Mouse (Mus musculus) embryonic facial prominence, embryonic 12.5 days (tissue): ENCODE data around the gene Itga3. TPM values are rescaled to one million over a fixed set of nuclear protein-coding genes. Genes with fewer than 3 reads are reported as not detected.
A peak's percentile ranks its signal among the peaks of the same experiment; 100 is the strongest.

Source experiments
- ATAC-seq: fragments of 200-750 bp; cut with Nextera tagmentation; 2 replicates; pipeline ENCODE4 v1.8.0; 2017; ENCODE audit not compliant: insufficient number of reproducible peaks, insufficient read depth, low FRiP score, low TSS enrichment
- H3K27ac ChIP-seq: fragments of 300-500 bp; sonication (generic); 2 replicates; pipeline ENCODE4 v1.5.1; 2016; ENCODE audit warnings: mild to moderate bottlenecking
- H3K27me3 ChIP-seq: fragments of 300-500 bp; sonication (generic); 2 replicates; pipeline ENCODE4 v1.6.1; 2016; ENCODE audit warnings: mild to moderate bottlenecking, moderate library complexity
- H3K36me3 ChIP-seq: fragments of 300-500 bp; sonication (generic); 2 replicates; pipeline ENCODE4 v1.6.1; 2016; ENCODE audit warnings: mild to moderate bottlenecking
- H3K4me1 ChIP-seq: fragments of 300-500 bp; sonication (generic); 2 replicates; pipeline ENCODE4 v1.6.1; 2016
- H3K4me2 ChIP-seq: fragments of 300-500 bp; sonication (generic); replicated peaks from 2 replicates; pipeline ENCODE4 v1.6.1; 2016; ENCODE audit warnings: mild to moderate bottlenecking, moderate library complexity
- H3K4me3 ChIP-seq: fragments of 300-500 bp; sonication (generic); 2 replicates; pipeline ENCODE4 v1.5.1; 2016; ENCODE audit warnings: mild to moderate bottlenecking
- H3K9ac ChIP-seq: fragments of 300-500 bp; sonication (generic); 2 replicates; pipeline ENCODE4 v1.6.1; 2016; ENCODE audit warnings: mild to moderate bottlenecking, moderate library complexity
- H3K9me3 ChIP-seq: fragments of 300-500 bp; sonication (generic); 2 replicates; pipeline ENCODE4 v1.6.1; 2016; ENCODE audit warnings: mild to moderate bottlenecking, moderate library complexity
- WGBS: fragments of 180-500 bp; shearing (Covaris S2); methylation state at CpG from one replicate; pipeline ENCODE4 v1.1.7; 2016; 5-methylcytosine and 5-hydroxymethylcytosine counted together
- polyA plus RNA-seq: library from polyadenylated mRNA; unstranded; fragments of >200 nt; fragmentation: Nextera tagmentation; extraction: Ambion mirVana; gene quantifications from 2 replicates; pipeline ENCODE4 v1.2.1, GENCODE M21; 2016

The Itga3 gene
- polyA plus RNA-seq, 1 experiment from 2014 or later, result 10.5 TPM

DNA sequence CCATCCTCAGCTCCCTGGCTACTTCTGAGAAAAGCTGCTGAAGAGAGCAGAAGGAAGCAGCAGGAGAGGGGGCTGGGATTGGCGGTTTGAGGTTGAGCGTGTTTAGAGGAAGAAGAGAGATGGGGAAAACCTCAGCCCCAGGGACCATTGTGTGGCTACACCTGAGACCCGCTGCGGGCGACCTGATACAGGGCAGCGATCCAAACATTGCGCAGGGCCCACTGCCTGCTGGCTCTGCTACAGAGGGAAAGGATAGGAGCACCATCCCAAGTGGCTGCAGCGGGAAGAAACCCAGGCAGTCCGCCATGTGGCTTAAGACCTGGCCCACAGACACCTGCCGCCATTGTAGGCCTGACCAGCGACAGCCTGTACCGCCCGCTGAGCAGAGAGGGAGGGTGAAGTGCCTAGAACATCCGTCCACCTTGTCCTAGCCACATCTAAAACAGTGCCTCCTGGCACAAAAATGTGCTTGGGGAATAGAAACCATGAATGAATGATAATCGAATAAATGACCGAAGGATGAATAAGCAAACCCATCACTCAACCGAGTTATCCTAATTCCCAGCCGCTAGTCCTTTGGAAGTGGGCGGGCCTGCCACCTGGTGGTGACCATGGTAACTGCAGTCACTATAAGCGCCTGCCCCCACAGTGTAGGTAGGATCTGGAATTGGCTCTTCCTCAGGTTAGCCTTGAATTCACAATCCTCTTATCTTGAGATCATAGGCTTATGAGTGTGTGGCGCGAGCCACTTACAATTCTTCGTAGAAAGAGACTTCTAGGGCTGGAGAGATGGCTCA, 30.0 kb upstream of the Itga3 start:
- H3K27me3 ChIP-seq, result peaks cover 6% of the 10 kb centered on the region; the same call in 1 of the 2 replicates
- no peaks in the 10 kb centered on the region for H3K9me3 ChIP-seq
- H3K4me2 ChIP-seq, result no peak overlapping the region
- H3K4me1 ChIP-seq, result peaks cover 15% of the 10 kb centered on the region
- no peaks in the 10 kb centered on the region for H3K36me3 ChIP-seq
- no peak overlapping the region for H3K27ac ChIP-seq
- H3K4me3 ChIP-seq, result no peak overlapping the region
- no peak overlapping the region for H3K9ac ChIP-seq
- ATAC-seq, result no peak
- WGBS, result 33% methylated on average over 23 of the region's 23 CpGs

DNA sequence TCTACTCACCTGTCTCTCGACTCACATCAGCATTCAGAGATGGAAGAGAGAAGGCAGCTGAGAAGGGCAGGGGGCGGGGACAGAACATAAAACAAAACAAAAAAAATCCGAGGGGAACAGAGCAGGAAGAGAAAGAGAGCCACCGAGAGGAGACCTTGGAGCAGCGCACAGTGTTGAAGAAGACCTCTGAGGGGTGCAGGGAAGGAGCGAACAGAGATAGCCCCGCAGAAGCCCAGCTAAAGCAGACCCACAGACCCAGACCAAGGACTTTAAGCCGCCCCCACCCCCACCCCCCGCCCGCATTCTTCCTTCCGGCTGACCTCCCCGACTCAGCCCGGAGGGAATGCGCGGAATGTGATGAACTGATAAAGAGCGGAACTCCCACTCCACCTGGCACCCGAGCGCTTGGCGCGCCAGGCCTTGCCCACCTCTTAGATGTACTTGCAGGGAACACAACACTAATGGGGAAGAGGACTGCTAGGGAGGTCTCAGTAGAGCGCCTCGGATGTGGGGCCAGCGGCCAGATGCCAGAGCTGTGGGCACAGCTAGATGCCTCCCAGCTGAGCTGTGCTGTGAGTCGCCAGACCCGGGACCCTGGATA, 28.8 kb upstream of the Itga3 start:
- H3K9ac ChIP-seq, result peak overlapping the region; percentile 21; the same call in 1 of the 2 replicates

DNA sequence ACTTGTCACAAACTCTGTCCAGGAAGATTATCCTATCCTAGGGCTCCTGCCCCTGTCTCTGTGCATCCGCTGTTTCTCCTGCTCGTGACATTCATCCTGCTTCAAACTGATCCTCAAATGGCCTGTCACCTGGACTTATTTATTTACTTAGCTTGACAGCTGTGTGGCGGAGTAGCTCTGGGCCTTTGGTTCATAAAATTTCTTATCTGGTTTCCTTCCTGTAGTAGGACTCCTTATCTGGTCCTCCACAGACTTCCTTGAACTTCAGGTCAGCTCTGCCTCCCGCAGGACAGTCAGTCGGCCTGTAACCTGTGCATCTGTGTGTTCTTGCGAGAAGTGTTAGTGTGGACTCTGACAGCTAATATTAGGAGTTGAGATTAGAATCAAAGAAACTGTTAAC, 27.7 kb upstream of the Itga3 start:
- H3K4me2 ChIP-seq, result no peak overlapping the region
- H3K9ac ChIP-seq, result no peak overlapping the region
- ATAC-seq, result no peak
- 52% methylated on average over 6 of the region's 6 CpGs for WGBS
- no peaks in the 10 kb centered on the region for H3K9me3 ChIP-seq
- no peaks in the 10 kb centered on the region for H3K36me3 ChIP-seq
- H3K27me3 ChIP-seq, result peaks cover 6% of the 10 kb centered on the region; the same call in 1 of the 2 replicates
- peaks cover 15% of the 10 kb centered on the region for H3K4me1 ChIP-seq
- no peak overlapping the region for H3K4me3 ChIP-seq
- H3K27ac ChIP-seq, result no peak overlapping the region

More for the DNA sequence above, 28.8 kb upstream of the Itga3 start:
- Histone ChIP-seq H3K9me3 (no peaks in the 10 kb centered on the region), H3K27ac (no peak overlapping the region), H3K4me2 (peak overlapping the region; percentile 47), H3K27me3 (peaks cover 6% of the 10 kb centered on the region; the same call in 1 of the 2 replicates), H3K4me1 (peaks cover 15% of the 10 kb centered on the region), H3K36me3 (no peaks in the 10 kb centered on the region), H3K4me3 (peak overlapping the region; percentile 14; the same call in 1 of the 2 replicates)
- ATAC-seq, result no peak
- WGBS, result 3% methylated on average over 24 of the region's 25 CpGs

GRCm38 (mm10) chr11:95102161-95102904, 25.7 kb upstream of the Itga3 start:
- Histone ChIP-seq H3K27ac (no peak overlapping the region), H3K9ac (no peak overlapping the region), H3K4me3 (no peak overlapping the region), H3K36me3 (no peaks in the 10 kb centered on the region), H3K4me2 (no peak overlapping the region), H3K4me1 (peaks cover 19% of the 10 kb centered on the region), H3K9me3 (no peaks in the 10 kb centered on the region), H3K27me3 (peaks cover 6% of the 10 kb centered on the region; the same call in 1 of the 2 replicates)
- WGBS, result 92% methylated on average over 19 of the region's 19 CpGs
- no peak for ATAC-seq

DNA sequence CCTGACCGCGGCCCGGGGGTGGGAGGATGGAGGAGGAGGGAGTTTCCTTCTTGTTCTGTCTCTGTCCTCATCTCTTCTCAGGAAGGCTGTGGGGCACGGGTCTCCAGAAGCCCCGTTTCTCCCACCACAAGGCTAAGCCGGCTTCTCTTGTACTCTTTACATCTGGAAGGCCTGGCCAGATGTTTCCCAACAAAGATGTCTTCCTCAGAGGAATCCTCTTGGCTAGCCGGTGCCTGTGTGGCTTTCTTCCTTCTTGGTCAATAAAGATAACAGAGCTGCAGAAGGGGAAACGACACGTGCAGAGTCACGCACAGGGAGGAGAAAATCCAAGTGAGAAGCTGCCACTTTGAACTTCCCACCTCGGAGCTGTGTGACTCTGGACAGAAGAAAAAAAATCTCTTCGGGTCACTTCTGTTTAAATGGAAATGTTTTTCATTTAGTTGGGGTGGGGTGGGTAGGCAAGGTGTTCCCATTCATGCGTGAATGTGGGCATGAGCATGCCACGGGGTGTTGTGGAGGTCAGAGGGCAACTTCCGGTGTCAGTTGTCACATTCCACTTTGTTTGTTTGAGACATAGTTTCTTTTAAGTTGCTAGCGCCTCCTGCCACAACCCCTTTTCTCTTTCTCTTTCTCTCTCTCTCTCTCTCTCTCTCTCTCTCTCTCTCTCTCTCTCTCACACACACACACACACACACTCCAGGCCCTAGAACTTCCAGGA, 24.6 kb upstream of the Itga3 start:
- Histone ChIP-seq H3K4me3 (no peak overlapping the region), H3K36me3 (no peaks in the 10 kb centered on the region), H3K4me2 (no peak overlapping the region), H3K9me3 (no peaks in the 10 kb centered on the region), H3K4me1 (peaks cover 29% of the 10 kb centered on the region), H3K27me3 (peaks cover 5% of the 10 kb centered on the region; the same call in 1 of the 2 replicates), H3K27ac (no peak overlapping the region), H3K9ac (no peak overlapping the region)
- ATAC-seq, result no peak
- 27% methylated on average over 16 of the region's 16 CpGs for WGBS

GRCm38 (mm10) chr11:95100393-95100792, 23.8 kb upstream of the Itga3 start:
- Histone ChIP-seq H3K36me3 (no peaks in the 10 kb centered on the region), H3K9me3 (no peaks in the 10 kb centered on the region), H3K27ac (no peak overlapping the region), H3K4me1 (peaks cover 22% of the 10 kb centered on the region), H3K9ac (no peak overlapping the region), H3K27me3 (no peaks in the 10 kb centered on the region), H3K4me2 (no peak overlapping the region), H3K4me3 (no peak overlapping the region)
- no peak for ATAC-seq
- WGBS, result 27% methylated on average over 3 of the region's 3 CpGs

DNA sequence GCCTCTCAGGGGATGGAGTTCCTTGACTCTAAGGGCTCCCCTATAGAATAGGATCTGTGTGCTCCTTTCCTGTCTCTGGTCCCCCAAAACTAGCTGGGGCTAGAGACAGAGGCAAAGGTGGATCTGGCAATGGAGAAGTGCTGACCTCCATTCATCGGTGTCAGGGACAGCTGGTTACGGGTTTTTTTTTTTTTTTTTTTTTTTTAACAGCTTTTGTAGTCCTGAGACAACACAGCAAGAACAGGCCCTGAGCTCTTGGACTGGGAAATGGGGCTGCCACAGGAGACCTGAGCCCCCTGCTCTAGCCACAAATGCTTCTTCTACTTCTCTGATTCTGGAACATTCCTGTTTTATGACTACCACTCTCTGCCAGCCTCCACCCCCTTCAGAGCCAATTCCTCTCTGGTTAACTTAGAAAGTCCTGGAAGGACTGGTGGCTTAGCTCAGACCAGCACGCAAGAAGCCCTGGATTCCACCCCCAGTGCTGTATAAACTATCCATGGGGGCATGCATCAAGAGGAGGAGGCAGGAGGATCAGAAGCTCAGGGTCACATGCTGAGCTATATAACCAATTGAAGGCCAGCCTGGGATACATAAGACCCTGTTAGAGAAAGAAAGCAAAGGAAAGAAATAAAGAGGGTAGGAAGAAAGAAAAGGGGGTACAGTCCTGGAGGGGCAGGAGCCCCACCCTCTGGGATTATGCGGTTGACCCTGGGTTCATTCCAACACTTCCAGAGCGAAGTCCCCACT, 21.9 kb upstream of the Itga3 start:
- Histone ChIP-seq H3K27me3 (no peaks in the 10 kb centered on the region), H3K9ac (no peak overlapping the region), H3K4me1 (peaks cover 14% of the 10 kb centered on the region), H3K4me2 (no peak overlapping the region), H3K4me3 (no peak overlapping the region), H3K27ac (no peak overlapping the region), H3K36me3 (no peaks in the 10 kb centered on the region), H3K9me3 (0 out of 2 replicates have a peak, but pooled peaks cover 4% of the 10 kb centered on the region)
- 78% methylated on average over 5 of the region's 5 CpGs for WGBS
- ATAC-seq, result no peak

DNA sequence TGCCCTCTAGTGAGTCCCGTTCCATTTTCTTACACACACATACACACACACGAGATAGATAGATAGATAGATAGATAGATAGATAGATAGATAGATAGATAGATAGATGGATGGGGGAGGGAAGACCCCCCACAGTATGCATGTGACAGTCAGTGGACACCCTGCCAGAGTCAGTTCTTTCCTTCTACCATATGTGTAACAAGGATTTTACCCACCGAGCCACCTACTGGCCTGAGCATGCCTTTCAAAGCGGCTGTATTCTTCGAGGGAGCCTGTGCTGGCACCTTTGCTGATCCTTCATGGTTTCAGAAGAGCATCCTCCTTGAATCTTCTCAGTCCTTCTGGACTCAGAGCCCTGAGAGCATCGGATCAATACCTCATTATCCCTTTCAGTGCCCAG, 21.3 kb upstream of the Itga3 start:
- Histone ChIP-seq H3K36me3 (no peaks in the 10 kb centered on the region), H3K27ac (no peak overlapping the region), H3K4me3 (no peak overlapping the region), H3K4me2 (no peak overlapping the region), H3K9ac (no peak overlapping the region), H3K27me3 (no peaks in the 10 kb centered on the region), H3K4me1 (peaks cover 14% of the 10 kb centered on the region), H3K9me3 (0 out of 2 replicates have a peak, but pooled peaks cover 4% of the 10 kb centered on the region)
- ATAC-seq, result no peak
- WGBS, result 70% methylated on average over 6 of the region's 6 CpGs

GRCm38 (mm10) chr11:95096608-95097373, 20.2 kb upstream of the Itga3 start:
- H3K4me2 ChIP-seq, result peak overlapping the region; percentile 8; the same call in 1 of the 2 replicates
- WGBS, result 42% methylated on average over 4 of the region's 4 CpGs
- ATAC-seq, result peak; percentile 36
- no peak overlapping the region for H3K4me3 ChIP-seq
- no peaks in the 10 kb centered on the region for H3K36me3 ChIP-seq
- no peaks in the 10 kb centered on the region for H3K27me3 ChIP-seq
- peaks cover 14% of the 10 kb centered on the region for H3K4me1 ChIP-seq
- 0 out of 2 replicates have a peak, but pooled peaks cover 4% of the 10 kb centered on the region for H3K9me3 ChIP-seq
- no peak overlapping the region for H3K9ac ChIP-seq
- peak overlapping the region; percentile 2 for H3K27ac ChIP-seq

DNA sequence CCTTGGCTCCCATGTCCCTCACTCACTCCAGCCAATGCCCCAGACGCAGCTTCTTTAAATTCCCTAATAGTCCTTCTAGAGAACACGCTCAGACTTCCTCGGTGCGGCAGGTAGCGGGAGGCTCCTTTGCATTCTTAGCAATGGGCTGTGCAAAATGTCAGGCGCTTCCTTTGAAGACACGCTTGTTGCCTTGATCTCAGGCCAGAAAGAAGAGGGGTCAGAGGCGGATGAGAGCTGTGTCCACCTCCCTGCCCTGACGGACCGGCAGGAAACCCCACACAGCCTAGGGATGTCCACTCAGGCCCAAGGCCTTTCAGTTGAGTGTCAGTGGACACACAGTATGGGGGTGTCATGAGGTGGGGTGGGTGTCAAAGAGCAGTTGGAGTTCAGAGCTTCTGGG, 19.0 kb upstream of the Itga3 start:
- peaks cover 14% of the 10 kb centered on the region for H3K4me1 ChIP-seq
- no peaks in the 10 kb centered on the region for H3K36me3 ChIP-seq
- no peaks in the 10 kb centered on the region for H3K27me3 ChIP-seq
- H3K4me2 ChIP-seq, result no peak overlapping the region
- H3K27ac ChIP-seq, result no peak overlapping the region
- 0 out of 2 replicates have a peak, but pooled peaks cover 4% of the 10 kb centered on the region for H3K9me3 ChIP-seq
- H3K9ac ChIP-seq, result no peak overlapping the region
- no peak for ATAC-seq
- WGBS, result 79% methylated on average over 10 of the region's 10 CpGs
- no peak overlapping the region for H3K4me3 ChIP-seq
